In genomic region chr15:87386513-87386983, GRCm38 (mm10) we compare ENCODE assay signal across 17 mouse cellular contexts.
DNase-seq lines count a peak whose midpoint lies in the region; ATAC-seq and TF ChIP-seq lines count a peak whose summit lies in the region.
"Had no signal": no experiment of that assay in that cellular context is flagged by ENCODE, and none has a peak within 500 bp of the region (broad histone marks: within the 10 kb centered on the region; RNA-seq: fewer than 3 reads in every experiment).

No protein-coding gene starts in this region.

- H3K27ac ChIP-seq in hindbrain, postnatal 0 days, result no peak overlapping the region
- H3K27ac ChIP-seq in hindbrain, embryonic 12.5 days, result no peak overlapping the region
- H3K27ac ChIP-seq: embryonic facial prominence, embryonic 15.5 days; hindbrain, embryonic 10.5 days; stomach, embryonic 15.5 days had no signal

- peak; percentile 78 for ATAC-seq in hindbrain, postnatal 0 days
- no peak for ATAC-seq in hindbrain, embryonic 12.5 days (ENCODE audit: low FRiP score)
- no peak for ATAC-seq in erythroid progenitor cell, adult 5-6 weeks (replicated peaks; ENCODE audit: low FRiP score, poor library complexity, severe bottlenecking)
- ATAC-seq: intestine, embryonic 16.5 days; lung, postnatal 0 days had no signal

- no peak overlapping the region for H3K4me3 ChIP-seq in hindbrain, postnatal 0 days (ENCODE audit: low read length)
- H3K4me3 ChIP-seq in hindbrain, embryonic 12.5 days, result no peak overlapping the region
- H3K4me3 ChIP-seq: embryonic facial prominence, embryonic 15.5 days; hindbrain, embryonic 10.5 days; stomach, embryonic 15.5 days had no signal

- 53% methylated on average over 6 of the region's 6 CpGs for WGBS in hindbrain, postnatal 0 days
- WGBS in hindbrain, embryonic 12.5 days, result 87% methylated on average over 6 of the region's 6 CpGs

- H3K27me3 ChIP-seq in hindbrain, postnatal 0 days (ENCODE audit: insufficient read depth, low read length), result no peaks in the 10 kb centered on the region
- no peaks in the 10 kb centered on the region for H3K27me3 ChIP-seq in hindbrain, embryonic 12.5 days
- H3K27me3 ChIP-seq: embryonic facial prominence, embryonic 15.5 days; stomach, embryonic 15.5 days had no signal

- no peak overlapping the region for H3K4me2 ChIP-seq in hindbrain, postnatal 0 days (ENCODE audit: low read depth, low read length)
- no peak overlapping the region for H3K4me2 ChIP-seq in hindbrain, embryonic 12.5 days (replicated peaks)
- H3K4me2 ChIP-seq: embryonic facial prominence, embryonic 15.5 days; stomach, embryonic 15.5 days had no signal

- no peaks in the 10 kb centered on the region for H3K36me3 ChIP-seq in hindbrain, postnatal 0 days (ENCODE audit: insufficient read depth, low read length)
- no peaks in the 10 kb centered on the region for H3K36me3 ChIP-seq in hindbrain, embryonic 12.5 days
- H3K36me3 ChIP-seq: embryonic facial prominence, embryonic 15.5 days; hindbrain, embryonic 10.5 days; stomach, embryonic 15.5 days had no signal

- no peaks in the 10 kb centered on the region for H3K9me3 ChIP-seq in hindbrain, postnatal 0 days (ENCODE audit: low read length)
- no peaks in the 10 kb centered on the region for H3K9me3 ChIP-seq in hindbrain, embryonic 12.5 days (replicated peaks)
- H3K9me3 ChIP-seq: embryonic facial prominence, embryonic 15.5 days; hindbrain, embryonic 10.5 days; stomach, embryonic 15.5 days had no signal

- no peaks in the 10 kb centered on the region for H3K4me1 ChIP-seq in hindbrain, postnatal 0 days (ENCODE audit: insufficient read depth, low read length)
- H3K4me1 ChIP-seq in hindbrain, embryonic 12.5 days, result 0 out of 2 replicates have a peak, but pooled peaks cover 8% of the 10 kb centered on the region

- H3K9ac ChIP-seq in hindbrain, postnatal 0 days (replicated peaks; ENCODE audit: low read length), result no peak overlapping the region
- no peak overlapping the region for H3K9ac ChIP-seq in hindbrain, embryonic 12.5 days
- H3K9ac ChIP-seq: embryonic facial prominence, embryonic 15.5 days; stomach, embryonic 15.5 days had no signal

- no peak for TF ChIP-seq CTCF in hindbrain, postnatal 0 days (IDR thresholded peaks at IDR 0.05; ENCODE audit: low read depth)

- DNase-seq in hindbrain, postnatal 0 days (ENCODE audit: low spot score), result peak; percentile 70
- DNase-seq in brain, adult 2 months (ENCODE audit: low read depth, low spot score), result peak; percentile 98
- peak; percentile 87 for DNase-seq in cerebellum, adult 11 months
- peak; percentile 89 to 95 for DNase-seq in cerebellum, postnatal 10 days
- no peak for DNase-seq in layer of hippocampus, adult 9-10 months (ENCODE audit: low spot score)
- DNase-seq: gastrocnemius, postnatal 25 days; liver; midbrain, embryonic 14.5 days; right cerebral cortex, postnatal 25 days; thymus, adult 18-20 months had no signal
